Mouse (Mus musculus) embryonic facial prominence, embryonic 15.5 days (tissue): Measurements from ENCODE around the gene Trim61. TPM values are rescaled to one million over a fixed set of nuclear protein-coding genes. Genes with fewer than 3 reads are reported as not detected.
"Not testable (repeated sequence)": the region's sequence is repeated elsewhere in the genome, so short reads cannot be mapped to it uniquely, and the experiment has no call there.

Experiments
- ATAC-seq: fragments of 200-750 bp; cut with Nextera tagmentation; 2 replicates; pipeline ENCODE4 v1.8.0; 2017; ENCODE audit warnings: low read depth, moderate TSS enrichment; ENCODE audit not compliant: insufficient number of reproducible peaks, low FRiP score, low TSS enrichment
- H3K27ac ChIP-seq: fragments of 300-500 bp; sonication (generic); replicated peaks from 2 replicates; pipeline ENCODE4 v1.5.1; 2015; ENCODE audit warnings: mild to moderate bottlenecking, inconsistent platforms
- H3K27me3 ChIP-seq: fragments of 300-500 bp; sonication (generic); 2 replicates; pipeline ENCODE4 v1.6.1; 2015; ENCODE audit warnings: inconsistent platforms
- H3K36me3 ChIP-seq: fragments of 300-500 bp; sonication (generic); 2 replicates; pipeline ENCODE4 v1.6.1; 2015; ENCODE audit warnings: mild to moderate bottlenecking, inconsistent platforms
- H3K4me1 ChIP-seq: fragments of 300-500 bp; sonication (generic); 2 replicates; pipeline ENCODE4 v1.6.1; 2015; ENCODE audit warnings: inconsistent platforms
- H3K4me2 ChIP-seq: fragments of 300-500 bp; sonication (generic); replicated peaks from 2 replicates; pipeline ENCODE4 v1.6.1; 2015; ENCODE audit warnings: mild to moderate bottlenecking, inconsistent platforms
- H3K4me3 ChIP-seq: fragments of 300-500 bp; sonication (generic); replicated peaks from 2 replicates; pipeline ENCODE4 v1.5.1; 2015; ENCODE audit warnings: mild to moderate bottlenecking, inconsistent platforms
- H3K9ac ChIP-seq: fragments of 300-500 bp; sonication (generic); 2 replicates; pipeline ENCODE4 v1.6.1; 2015; ENCODE audit warnings: inconsistent platforms
- H3K9me3 ChIP-seq: fragments of 300-500 bp; sonication (generic); replicated peaks from 2 replicates; pipeline ENCODE4 v1.6.1; 2016; ENCODE audit warnings: inconsistent platforms
- WGBS: fragments of 180-500 bp; shearing (Covaris S2); methylation state at CpG from one replicate; pipeline ENCODE4 v1.1.7; 2015; 5-methylcytosine and 5-hydroxymethylcytosine counted together
- polyA plus RNA-seq: library from polyadenylated mRNA; unstranded; fragments of >200 nt; fragmentation: Nextera tagmentation; extraction: Ambion mirVana; gene quantifications from 2 replicates; pipeline ENCODE4 v1.2.1, GENCODE M21; 2015

The Trim61 gene
- polyA plus RNA-seq, 1 experiment from 2014 or later, result 0.15 TPM

GRCm38 (mm10) chr8:65037117-65037533 is 18.8 kb upstream of the Trim61 start, which contains the start of gene Apela:
Gene Apela, minus strand, starts transcription at chr8:65037336.
- H3K27ac ChIP-seq, result 0 out of 2 replicates have a peak within 1 kb of the TSS, but pooled peaks have one; percentile 39
- H3K27me3 ChIP-seq, result no peaks in the 10 kb centered on the region
- peak within 1 kb of the TSS; percentile 46 for H3K4me2 ChIP-seq
- ATAC-seq, result 0 out of 2 replicates have a peak, but pooled peaks have one; percentile 47
- no peak within 1 kb of the TSS for H3K9ac ChIP-seq
- peak within 1 kb of the TSS; percentile 38 for H3K4me3 ChIP-seq
- H3K4me1 ChIP-seq, result peaks cover 3% of the 10 kb centered on the region; the same call in 1 of the 2 replicates
- no peaks in the 10 kb centered on the region for H3K9me3 ChIP-seq
- WGBS, result under 1% methylated on average over 8 of the region's 8 CpGs
- no peaks in the 10 kb centered on the region for H3K36me3 ChIP-seq

GRCm38 (mm10) chr8:65034136-65034535 is 15.8 kb upstream of the Trim61 start:
- H3K9ac ChIP-seq, result no peak overlapping the region
- H3K4me1 ChIP-seq, result peaks cover 3% of the 10 kb centered on the region; the same call in 1 of the 2 replicates
- no peaks in the 10 kb centered on the region for H3K36me3 ChIP-seq
- H3K9me3 ChIP-seq, result no peaks in the 10 kb centered on the region
- WGBS, result 75% methylated on average over 2 of the region's 2 CpGs
- H3K4me3 ChIP-seq, result no peak overlapping the region
- no peak overlapping the region for H3K27ac ChIP-seq
- no peak overlapping the region for H3K4me2 ChIP-seq
- no peaks in the 10 kb centered on the region for H3K27me3 ChIP-seq
- ATAC-seq, result no peak

- H3K27me3 ChIP-seq, result no peaks in the 10 kb centered on the region
- WGBS, result 83% methylated on average over 13 of the region's 13 CpGs
- no peak overlapping the region for H3K4me2 ChIP-seq
- H3K9ac ChIP-seq, result no peak overlapping the region
- H3K27ac ChIP-seq, result no peak overlapping the region
- no peak for ATAC-seq
- H3K36me3 ChIP-seq, result no peaks in the 10 kb centered on the region
- peaks cover 3% of the 10 kb centered on the region; the same call in 1 of the 2 replicates for H3K4me1 ChIP-seq
- H3K4me3 ChIP-seq, result no peak overlapping the region
- no peaks in the 10 kb centered on the region for H3K9me3 ChIP-seq
Observed at GRCm38 (mm10) chr8:65033056-65033455, 14.7 kb upstream of the Trim61 start.

GRCm38 (mm10) chr8:65032107-65032506 is 13.8 kb upstream of the Trim61 start:
- H3K4me2 ChIP-seq, result no peak overlapping the region
- no peak overlapping the region for H3K27ac ChIP-seq
- H3K4me3 ChIP-seq, result no peak overlapping the region
- H3K9ac ChIP-seq, result no peak overlapping the region
- no peaks in the 10 kb centered on the region for H3K9me3 ChIP-seq
- WGBS, result 86% methylated on average over 1 of the region's 1 CpGs
- no peaks in the 10 kb centered on the region for H3K27me3 ChIP-seq
- H3K4me1 ChIP-seq, result peaks cover 3% of the 10 kb centered on the region; the same call in 1 of the 2 replicates
- H3K36me3 ChIP-seq, result no peaks in the 10 kb centered on the region
- ATAC-seq, result no peak

- Histone ChIP-seq H3K4me1 (peaks cover 3% of the 10 kb centered on the region; the same call in 1 of the 2 replicates), H3K4me3 (no peak overlapping the region), H3K27ac (no peak overlapping the region), H3K36me3 (no peaks in the 10 kb centered on the region), H3K27me3 (no peaks in the 10 kb centered on the region), H3K9me3 (no peaks in the 10 kb centered on the region), H3K4me2 (no peak overlapping the region), H3K9ac (no peak overlapping the region)
- 66% methylated on average over 4 of the region's 4 CpGs for WGBS
- ATAC-seq, result no peak
Observed at GRCm38 (mm10) chr8:65030735-65031485, 12.6 kb upstream of the Trim61 start.

GRCm38 (mm10) chr8:65029776-65030175 is 11.5 kb upstream of the Trim61 start:
- Histone ChIP-seq H3K4me1 (no peaks in the 10 kb centered on the region), H3K9ac (no peak overlapping the region), H3K9me3 (no peaks in the 10 kb centered on the region), H3K36me3 (no peaks in the 10 kb centered on the region), H3K27ac (no peak overlapping the region), H3K4me3 (no peak overlapping the region), H3K27me3 (no peaks in the 10 kb centered on the region), H3K4me2 (no peak overlapping the region)
- no peak for ATAC-seq
- WGBS, result 62% methylated on average over 4 of the region's 4 CpGs

GRCm38 (mm10) chr8:65028959-65029686 is 10.8 kb upstream of the Trim61 start:
- Histone ChIP-seq H3K27me3 (no peaks in the 10 kb centered on the region), H3K9ac (no peak overlapping the region), H3K4me3 (no peak overlapping the region), H3K27ac (no peak overlapping the region), H3K4me2 (no peak overlapping the region), H3K4me1 (no peaks in the 10 kb centered on the region), H3K9me3 (no peaks in the 10 kb centered on the region), H3K36me3 (no peaks in the 10 kb centered on the region)
- WGBS, result 67% methylated on average over 12 of the region's 12 CpGs
- ATAC-seq, result no peak

- 43% methylated on average over 8 of the region's 8 CpGs for WGBS
- H3K27me3 ChIP-seq, result no peaks in the 10 kb centered on the region
- H3K9ac ChIP-seq, result no peak overlapping the region
- no peak overlapping the region for H3K4me2 ChIP-seq
- no peak for ATAC-seq
- H3K36me3 ChIP-seq, result no peaks in the 10 kb centered on the region
- H3K4me1 ChIP-seq, result no peaks in the 10 kb centered on the region
- H3K27ac ChIP-seq, result no peak overlapping the region
- no peak overlapping the region for H3K4me3 ChIP-seq
- H3K9me3 ChIP-seq, result no peaks in the 10 kb centered on the region
Observed at GRCm38 (mm10) chr8:65022485-65022884, 4.2 kb upstream of the Trim61 start.

GRCm38 (mm10) chr8:65007616-65008015 is 10.7 kb downstream of the Trim61 start:
- 77% methylated on average over 6 of the region's 6 CpGs for WGBS
- H3K4me1 ChIP-seq, H3K4me2 ChIP-seq, H3K27me3 ChIP-seq, H3K9ac ChIP-seq, H3K9me3 ChIP-seq, H3K4me3 ChIP-seq, H3K36me3 ChIP-seq, H3K27ac ChIP-seq, ATAC-seq: not testable (repeated sequence)

GRCm38 (mm10) chr8:64998806-64999365 is 19.4 kb downstream of the Trim61 start:
- Histone ChIP-seq H3K27ac (no peak overlapping the region), H3K4me1 (no peaks in the 10 kb centered on the region), H3K4me2 (no peak overlapping the region), H3K9ac (no peak overlapping the region), H3K4me3 (no peak overlapping the region), H3K9me3 (no peaks in the 10 kb centered on the region), H3K36me3 (no peaks in the 10 kb centered on the region), H3K27me3 (no peaks in the 10 kb centered on the region)
- no peak for ATAC-seq
- 61% methylated on average over 4 of the region's 4 CpGs for WGBS

- no peaks in the 10 kb centered on the region for H3K4me1 ChIP-seq
- H3K36me3 ChIP-seq, result no peaks in the 10 kb centered on the region
- H3K9ac ChIP-seq, result no peak within 1 kb of the TSS
- 87% methylated on average over 4 of the region's 4 CpGs for WGBS
- no peak within 1 kb of the TSS for H3K27ac ChIP-seq
- no peak for ATAC-seq
- H3K4me3 ChIP-seq, result no peak within 1 kb of the TSS
- H3K9me3 ChIP-seq, result no peaks in the 10 kb centered on the region
- H3K4me2 ChIP-seq, result no peak within 1 kb of the TSS
- no peaks in the 10 kb centered on the region for H3K27me3 ChIP-seq
Observed at GRCm38 (mm10) chr8:64987731-64988130, 30.6 kb downstream of the Trim61 start, which contains the start of gene Trim75. Gene Trim75, minus strand, starts transcription at chr8:64987831.
